Mouse (Mus musculus) heart, adult 2 months (tissue): ENCODE data around the gene Foxe1. TPM values are rescaled to one million over a fixed set of nuclear protein-coding genes. Genes with fewer than 3 reads are reported as not detected.

Experiments used
- DNase-seq, 2 experiments: peaks; one replicate each; pipeline ENCODE4 v3.0.0; 2021
- H3K27ac ChIP-seq: fragments of 200-600 bp; 2 replicates; pipeline ENCODE4 v1.8.1; 2022
- H3K27me3 ChIP-seq: fragments of 200-500 bp; 2 replicates; pipeline ENCODE4 v1.6.1; 2012; ENCODE audit warnings: mild to moderate bottlenecking, low read length, inconsistent platforms, mixed read lengths; ENCODE audit not compliant: control insufficient read depth, insufficient read depth
- H3K36me3 ChIP-seq: fragments of 200-500 bp; 2 replicates; pipeline ENCODE4 v1.6.1; 2012; ENCODE audit warnings: low read length, inconsistent platforms; ENCODE audit not compliant: control insufficient read depth, insufficient read depth
- H3K4me1 ChIP-seq: fragments of 200-500 bp; 2 replicates; pipeline ENCODE4 v1.6.1; 2011; ENCODE audit warnings: low read length; ENCODE audit not compliant: control insufficient read depth, insufficient read depth
- H3K4me3 ChIP-seq: fragments of 200-600 bp; 2 replicates; pipeline ENCODE4 v1.8.1; 2022
- H3K79me2 ChIP-seq: fragments of 200-500 bp; replicated peaks from 2 replicates; pipeline ENCODE4 v1.6.1; 2012; ENCODE audit warnings: mild to moderate bottlenecking, inconsistent platforms, low read length, moderate library complexity, mixed read lengths; ENCODE audit not compliant: control insufficient read depth, insufficient read depth
- H3K9ac ChIP-seq: fragments of 200-500 bp; 2 replicates; pipeline ENCODE4 v1.6.1; 2012; ENCODE audit warnings: low read depth, mild to moderate bottlenecking, control low read depth, inconsistent platforms, low read length, mixed read lengths
- CTCF ChIP-seq: fragments of 200-600 bp; IDR thresholded peaks from 2 replicates; pipeline ENCODE4 v1.8.1; 2022; ENCODE audit warnings: antibody characterized with exemption, mild to moderate bottlenecking, moderate library complexity
- EP300 ChIP-seq: fragments of 200-500 bp; IDR thresholded peaks from 2 replicates; pipeline ENCODE4 v1.6.1; 2011; ENCODE audit warnings: low read depth, low read length, control low read depth; ENCODE audit not compliant: insufficient read depth
- POLR2A ChIP-seq: fragments of 200-500 bp; IDR thresholded peaks from 2 replicates; pipeline ENCODE4 v1.6.1; 2011; ENCODE audit warnings: mild to moderate bottlenecking, low read depth, low read length, control low read depth; ENCODE audit not compliant: insufficient read depth
- WGBS: fragments of 180-500 bp; shearing (Covaris S2); methylation state at CpG from one replicate; pipeline ENCODE4 v1.1.7; 2018; 5-methylcytosine and 5-hydroxymethylcytosine counted together
- intact Hi-C: fragments of 180-260 bp; cut with DNase I; formaldehyde crosslinking; loops from one replicate; pipeline ENCODE4 v1.15.1; 2025
- polyA plus RNA-seq: library from polyadenylated mRNA; depleted of rRNA; stranded (reverse); fragments of >200 nt; gene quantifications from 2 replicates; pipeline ENCODE4 v1.2.3, GENCODE M21; 2012
- total RNA-seq, 2 experiments: library from RNA; stranded (reverse); gene quantifications; 2 replicates each; pipeline ENCODE4 v1.2.3; 2021

Foxe1 gene
- total and polyA plus RNA-seq, 3 experiments = not detected

DNA sequence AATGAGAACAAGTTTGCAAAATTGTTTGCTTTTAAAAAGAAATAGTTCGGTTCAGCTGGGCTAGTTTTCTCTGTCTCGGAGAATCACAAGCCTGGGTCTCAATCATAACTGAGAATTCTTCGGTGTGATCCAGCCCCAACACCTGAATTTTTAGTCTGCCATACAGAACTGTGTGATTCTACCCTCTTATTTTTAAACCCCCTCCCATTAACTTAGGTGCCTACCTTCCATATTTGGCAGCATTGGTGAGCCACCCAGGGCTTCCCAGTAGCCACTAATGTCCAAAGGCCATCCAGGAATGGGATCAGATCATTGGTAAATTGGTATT is 2.3 kb downstream of the Foxe1 start:
- no peaks in the 10 kb centered on the region for H3K79me2 ChIP-seq
- no peak overlapping the region for H3K9ac ChIP-seq
- no peaks in the 10 kb centered on the region for H3K4me1 ChIP-seq
- no peaks in the 10 kb centered on the region for H3K36me3 ChIP-seq
- peaks cover 38% of the 10 kb centered on the region for H3K27me3 ChIP-seq
- intact Hi-C loops = no loop called here
- no peak for DNase-seq
- TF ChIP-seq POLR2A (no peak), EP300 (no peak), CTCF (no peak)
- no peak overlapping the region for H3K4me3 ChIP-seq
- no peak overlapping the region for H3K27ac ChIP-seq
- 32% methylated on average over 3 of the region's 3 CpGs for WGBS

DNA sequence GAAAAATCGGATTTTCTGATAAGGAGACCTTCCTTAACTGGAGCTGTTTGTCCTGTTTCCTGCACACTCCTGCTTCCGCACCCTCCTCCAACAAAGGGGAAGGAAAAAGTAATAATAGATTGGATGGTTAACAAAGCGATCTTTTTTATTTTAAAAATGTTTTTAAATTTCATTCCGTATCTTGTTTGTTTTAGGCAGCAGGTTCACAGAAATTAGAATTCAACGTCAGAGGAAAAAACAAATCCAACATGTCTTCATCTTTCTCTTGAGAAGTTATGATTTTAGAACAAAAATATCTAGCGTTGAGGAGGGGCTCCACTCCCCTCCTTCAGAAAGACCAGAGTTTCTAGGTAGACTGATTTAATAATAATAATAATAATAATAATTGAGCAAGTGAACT is 2.8 kb downstream of the Foxe1 start:
- Histone ChIP-seq H3K36me3 (no peaks in the 10 kb centered on the region), H3K9ac (no peak overlapping the region), H3K79me2 (no peaks in the 10 kb centered on the region), H3K4me1 (no peaks in the 10 kb centered on the region), H3K27ac (no peak overlapping the region), H3K27me3 (peaks cover 38% of the 10 kb centered on the region), H3K4me3 (no peak overlapping the region)
- no peak for DNase-seq
- no peak for TF ChIP-seq CTCF
- no peak for TF ChIP-seq POLR2A
- no peak for TF ChIP-seq EP300
- 24% methylated on average over 6 of the region's 6 CpGs for WGBS
- intact Hi-C loops = no loop called here

DNA sequence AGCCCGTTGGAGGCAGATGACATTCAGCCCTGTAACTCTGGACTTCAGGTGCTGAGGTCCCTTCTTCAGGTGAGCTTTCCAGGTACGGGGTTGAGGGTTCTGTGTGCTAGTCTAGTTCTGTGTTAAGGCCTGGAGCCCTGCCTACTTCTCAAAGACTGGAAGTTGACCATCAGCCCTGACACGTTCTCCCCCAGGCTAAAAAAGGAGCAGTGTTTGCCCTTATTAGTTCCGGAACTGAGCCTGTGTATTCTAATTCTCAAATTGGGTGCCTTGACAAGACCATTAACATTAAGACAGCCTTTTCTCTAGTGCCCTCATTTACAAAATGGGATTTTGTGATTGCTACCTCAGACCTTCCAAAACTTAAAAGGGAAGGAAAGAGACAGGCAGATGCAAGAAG is 3.7 kb downstream of the Foxe1 start:
- H3K4me1 ChIP-seq = no peaks in the 10 kb centered on the region
- WGBS = 24% methylated on average over 4 of the region's 4 CpGs
- no peaks in the 10 kb centered on the region for H3K79me2 ChIP-seq
- no peak overlapping the region for H3K4me3 ChIP-seq
- peaks cover 38% of the 10 kb centered on the region for H3K27me3 ChIP-seq
- H3K27ac ChIP-seq = no peak overlapping the region
- intact Hi-C loops = no loop called here
- H3K36me3 ChIP-seq = no peaks in the 10 kb centered on the region
- H3K9ac ChIP-seq = no peak overlapping the region
- TF ChIP-seq POLR2A (no peak), CTCF (no peak), EP300 (no peak)
- no peak for DNase-seq

DNA sequence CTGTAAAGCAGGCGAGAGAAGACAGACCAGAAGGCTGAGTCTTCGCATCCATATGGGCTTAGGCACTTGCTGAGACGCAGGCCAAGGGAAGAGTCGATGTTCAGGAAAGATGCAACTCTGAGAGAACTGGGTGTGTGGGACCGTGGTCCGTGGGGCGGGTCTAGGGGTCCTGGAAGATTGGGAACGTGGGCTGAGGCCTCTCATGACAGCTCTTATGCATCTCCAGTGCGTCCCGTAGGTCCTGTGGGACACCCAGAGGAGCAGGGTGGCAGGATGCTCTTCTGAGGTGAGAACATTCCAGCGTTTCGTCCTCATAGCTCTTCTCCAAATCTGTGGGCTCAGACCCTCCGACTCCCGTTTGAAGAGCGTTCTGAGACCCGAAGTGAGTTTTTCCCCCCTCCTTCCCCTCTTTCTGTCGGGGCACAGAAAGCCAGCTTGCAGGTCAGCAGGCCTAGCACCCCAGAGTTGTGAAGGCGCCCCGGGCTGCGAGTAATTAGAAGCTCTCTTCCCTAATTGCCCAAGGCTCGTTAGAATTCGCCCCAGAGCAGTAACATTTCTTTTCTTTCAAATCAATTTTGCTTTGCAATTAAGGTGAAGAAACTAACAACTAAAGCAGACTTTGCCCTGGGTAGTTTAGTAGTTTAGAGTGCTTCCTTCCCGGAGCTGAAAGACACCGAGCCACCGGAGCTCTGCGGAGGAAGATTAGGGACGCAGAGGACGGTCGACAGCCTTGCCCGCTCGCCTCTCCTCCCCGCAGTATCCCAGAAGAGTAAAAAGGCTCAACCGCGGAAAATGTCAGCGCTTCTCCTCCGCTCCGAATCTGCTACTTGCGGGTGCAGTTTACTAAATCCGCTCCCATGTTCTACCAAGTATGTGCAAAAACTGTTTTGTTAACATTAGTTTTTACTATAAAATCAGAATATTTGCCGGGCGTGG is 4.4 kb downstream of the Foxe1 start:
- H3K27me3 ChIP-seq = peaks cover 37% of the 10 kb centered on the region
- TF ChIP-seq EP300 (no peak), POLR2A (no peak)
- no peak overlapping the region for H3K9ac ChIP-seq
- H3K36me3 ChIP-seq = no peaks in the 10 kb centered on the region
- no peaks in the 10 kb centered on the region for H3K4me1 ChIP-seq
- DNase-seq = no peak
- H3K79me2 ChIP-seq = no peaks in the 10 kb centered on the region
- intact Hi-C loops = no loop called here
- 13% methylated on average over 41 of the region's 41 CpGs for WGBS
- no peak overlapping the region for H3K27ac ChIP-seq
- no peak overlapping the region for H3K4me3 ChIP-seq

DNA sequence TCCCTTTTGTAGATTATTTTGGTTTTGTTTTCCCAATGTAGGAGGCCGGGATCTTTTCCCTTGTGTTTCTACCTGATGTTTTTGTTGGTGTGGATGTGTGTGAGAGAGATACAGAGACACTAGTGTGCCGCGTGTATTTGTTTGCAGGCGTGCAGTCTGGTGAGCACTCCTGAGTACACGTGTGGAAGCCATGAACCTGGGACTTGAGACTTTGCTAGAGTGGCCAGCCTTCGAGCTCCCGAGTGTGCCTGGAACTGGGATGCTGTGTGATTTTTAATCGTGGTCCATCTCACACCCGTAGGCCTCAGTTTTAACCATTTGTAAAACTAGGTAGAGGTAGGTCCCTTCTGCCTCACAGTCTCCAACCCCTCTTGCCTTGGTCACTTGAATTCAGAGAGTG is 5.5 kb downstream of the Foxe1 start:
- intact Hi-C loops = no loop called here
- no peak overlapping the region for H3K27ac ChIP-seq
- DNase-seq = no peak
- H3K4me1 ChIP-seq = no peaks in the 10 kb centered on the region
- H3K4me3 ChIP-seq = no peak overlapping the region
- no peaks in the 10 kb centered on the region for H3K79me2 ChIP-seq
- H3K36me3 ChIP-seq = no peaks in the 10 kb centered on the region
- 43% methylated on average over 9 of the region's 9 CpGs for WGBS
- H3K27me3 ChIP-seq = peaks cover 31% of the 10 kb centered on the region
- TF ChIP-seq CTCF = no peak
- no peak for TF ChIP-seq POLR2A
- no peak for TF ChIP-seq EP300
- H3K9ac ChIP-seq = no peak overlapping the region

DNA sequence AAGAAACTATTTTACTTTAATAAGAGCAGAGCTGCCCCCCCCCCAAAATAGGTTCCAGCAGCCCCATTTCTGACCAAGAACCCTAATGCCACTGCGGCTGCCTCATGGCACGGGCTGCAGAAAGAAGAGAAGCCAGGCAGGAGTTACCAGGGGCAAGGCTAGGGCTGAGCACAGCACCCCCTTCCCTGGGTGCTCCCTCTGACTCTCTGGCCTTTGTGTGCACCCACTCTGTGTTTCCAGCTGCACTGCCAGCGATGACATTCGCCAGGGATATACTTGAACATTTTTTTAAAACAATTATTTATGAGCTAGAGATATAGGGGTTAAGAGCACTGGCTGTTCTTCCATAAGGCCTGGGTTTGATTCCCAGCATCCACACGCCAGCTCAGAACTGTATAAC is 6.1 kb downstream of the Foxe1 start:
- intact Hi-C loops = no loop called here
- Histone ChIP-seq H3K27me3 (peaks cover 26% of the 10 kb centered on the region), H3K79me2 (no peaks in the 10 kb centered on the region), H3K27ac (no peak overlapping the region), H3K36me3 (no peaks in the 10 kb centered on the region), H3K9ac (no peak overlapping the region), H3K4me1 (no peaks in the 10 kb centered on the region), H3K4me3 (no peak overlapping the region)
- TF ChIP-seq CTCF (no peak), EP300 (no peak), POLR2A (no peak)
- DNase-seq = no peak
- 69% methylated on average over 5 of the region's 5 CpGs for WGBS
